In genomic region chr1:41431127-41431690, GRCm38 (mm10) we compare ENCODE assay signal across 9 mouse cellular contexts.
DNase-seq lines count a peak whose midpoint lies in the region; ATAC-seq lines count a peak whose summit lies in the region.
"Had no signal": no experiment of that assay in that cellular context is flagged by ENCODE, and none has a peak within 500 bp of the region (broad histone marks: within the 10 kb centered on the region; RNA-seq: fewer than 3 reads in every experiment).

No protein-coding gene starts in this region.

- H3K4me1 ChIP-seq in heart, embryonic 10.5 days, result no peaks in the 10 kb centered on the region; the same call in 1 of the 2 replicates
- H3K4me1 ChIP-seq in forebrain, embryonic 15.5 days, result peaks cover 39% of the 10 kb centered on the region
- H3K4me1 ChIP-seq in hindbrain, embryonic 15.5 days (replicated peaks), result peaks cover 8% of the 10 kb centered on the region

- no peak overlapping the region for H3K4me3 ChIP-seq in heart, embryonic 10.5 days
- H3K4me3 ChIP-seq in forebrain, embryonic 15.5 days, result no peak overlapping the region
- H3K4me3 ChIP-seq in hindbrain, embryonic 15.5 days, result no peak overlapping the region

- H3K9ac ChIP-seq in forebrain, embryonic 15.5 days (replicated peaks), result no peak overlapping the region
- no peak overlapping the region for H3K9ac ChIP-seq in hindbrain, embryonic 15.5 days

- no peaks in the 10 kb centered on the region for H3K9me3 ChIP-seq in heart, embryonic 10.5 days
- no peaks in the 10 kb centered on the region for H3K9me3 ChIP-seq in forebrain, embryonic 15.5 days
- H3K9me3 ChIP-seq in hindbrain, embryonic 15.5 days, result no peaks in the 10 kb centered on the region

- peak; percentile 9 for DNase-seq in heart, adult 8-10 months (ENCODE audit: low spot score)
- no peak for DNase-seq in heart, embryonic 10.5 days (ENCODE audit: low spot score)
- DNase-seq in NIH3T3 (ENCODE audit: low read depth), result peak; percentile 13
- DNase-seq in natural killer cell, adult 2 months (ENCODE audit: low spot score in 2 of 2), result no peak
- DNase-seq in gastrocnemius, adult 18-20 months (ENCODE audit: low spot score), result no peak
- DNase-seq: cerebellum, postnatal 36 days had no signal

- no peaks in the 10 kb centered on the region for H3K36me3 ChIP-seq in heart, embryonic 10.5 days
- no peaks in the 10 kb centered on the region for H3K36me3 ChIP-seq in forebrain, embryonic 15.5 days
- no peaks in the 10 kb centered on the region for H3K36me3 ChIP-seq in hindbrain, embryonic 15.5 days

- WGBS in heart, embryonic 10.5 days, result 42% methylated on average over 7 of the region's 7 CpGs
- 4% methylated on average over 7 of the region's 7 CpGs for WGBS in forebrain, embryonic 15.5 days
- WGBS in hindbrain, embryonic 15.5 days, result 12% methylated on average over 7 of the region's 7 CpGs

- H3K27me3 ChIP-seq in heart, embryonic 10.5 days (ENCODE audit: insufficient read depth, poor library complexity, severe bottlenecking), result no peaks in the 10 kb centered on the region
- H3K27me3 ChIP-seq in forebrain, embryonic 15.5 days, result no peaks in the 10 kb centered on the region
- no peaks in the 10 kb centered on the region for H3K27me3 ChIP-seq in hindbrain, embryonic 15.5 days

- peak; percentile 77 for ATAC-seq in forebrain, embryonic 15.5 days (replicated peaks)
- peak; percentile 71 for ATAC-seq in hindbrain, embryonic 15.5 days (ENCODE audit: low FRiP score, low read depth)
- ATAC-seq in erythroid progenitor cell, adult 5-6 weeks (replicated peaks; ENCODE audit: low FRiP score, poor library complexity, severe bottlenecking), result no peak

- H3K4me2 ChIP-seq in forebrain, embryonic 15.5 days (replicated peaks), result peak overlapping the region; percentile 17
- peak overlapping the region; percentile 30 for H3K4me2 ChIP-seq in hindbrain, embryonic 15.5 days

- no peak overlapping the region for H3K27ac ChIP-seq in heart, embryonic 10.5 days
- H3K27ac ChIP-seq in forebrain, embryonic 15.5 days (replicated peaks), result 0 out of 2 replicates have a peak overlapping the region, but pooled peaks have one; percentile 34
- no peak overlapping the region for H3K27ac ChIP-seq in hindbrain, embryonic 15.5 days (replicated peaks)

Comparison
In these comparisons a context has a peak if more than half of its experiments do, and no peak if none do; other contexts are left out.
1. DNase-seq: peak in heart, adult 8-10 months (single experiment) and NIH3T3 (single experiment); none in heart, embryonic 10.5 days (single experiment), natural killer cell, adult 2 months (0 of 2) and gastrocnemius, adult 18-20 months (single experiment).